Mouse (Mus musculus) bone marrow, adult 2 months (tissue): ENCODE measurements at regions not wholly inside any gene's neighbourhood (a gene's known extent, or its start where the extent isn't known, plus 50 kb on each side); places are given as distances from the start of the nearest gene placed in this dataset.

Source experiments
- H3K27ac ChIP-seq: fragments of 200-500 bp; 2 replicates; pipeline ENCODE4 v1.5.1; 2012; ENCODE audit warnings: low read depth, mild to moderate bottlenecking, control low read depth, inconsistent platforms, low read length; ENCODE audit not compliant: control insufficient read depth, poor library complexity, insufficient read depth
- H3K4me1 ChIP-seq: fragments of 200-500 bp; 2 replicates; pipeline ENCODE4 v1.6.1; 2011; ENCODE audit warnings: low read length; ENCODE audit not compliant: control insufficient read depth, insufficient read depth
- H3K4me3 ChIP-seq: fragments of 200-500 bp; replicated peaks from 2 replicates; pipeline ENCODE3; 2011; ENCODE audit warnings: mild to moderate bottlenecking, low read depth, low read length, control low read depth; ENCODE audit not compliant: control insufficient read depth
- CTCF ChIP-seq: fragments of 200-500 bp; IDR thresholded peaks from 2 replicates; pipeline ENCODE4 v1.5.1; 2011; ENCODE audit warnings: low read length, control low read depth; ENCODE audit not compliant: control insufficient read depth, insufficient read depth
- POLR2A ChIP-seq: fragments of 200-500 bp; IDR thresholded peaks from 2 replicates; pipeline ENCODE4 v1.6.1; 2011; ENCODE audit warnings: low read depth, mild to moderate bottlenecking, control low read depth, low read length, borderline replicate concordance; ENCODE audit not compliant: control insufficient read depth
- WGBS: fragments of 180-500 bp; shearing (Covaris S2); methylation state at CpG from one replicate; pipeline ENCODE4 v1.1.7; 2018; 5-methylcytosine and 5-hydroxymethylcytosine counted together

- 88% methylated on average over 1 of the region's 1 CpGs for WGBS
- H3K27ac ChIP-seq, result no peak overlapping the region
These were observed 962.8 kb downstream of the Slc4a3 start for GRCm38 (mm10) chr1:76508821-76509220.

GRCm38 (mm10) chr1:76509486-76509885, 963.4 kb downstream of the Slc4a3 start:
- 82% methylated on average over 3 of the region's 3 CpGs for WGBS
- H3K27ac ChIP-seq, result no peak overlapping the region
- no peaks in the 10 kb centered on the region for H3K4me1 ChIP-seq
- TF ChIP-seq CTCF, result no peak
- TF ChIP-seq POLR2A, result no peak
- H3K4me3 ChIP-seq, result no peak overlapping the region

More at GRCm38 (mm10) chr1:76508821-76509220, 962.8 kb downstream of the Slc4a3 start:
- TF ChIP-seq CTCF (no peak), POLR2A (no peak)
- no peak overlapping the region for H3K4me3 ChIP-seq
- H3K4me1 ChIP-seq, result no peaks in the 10 kb centered on the region

DNA sequence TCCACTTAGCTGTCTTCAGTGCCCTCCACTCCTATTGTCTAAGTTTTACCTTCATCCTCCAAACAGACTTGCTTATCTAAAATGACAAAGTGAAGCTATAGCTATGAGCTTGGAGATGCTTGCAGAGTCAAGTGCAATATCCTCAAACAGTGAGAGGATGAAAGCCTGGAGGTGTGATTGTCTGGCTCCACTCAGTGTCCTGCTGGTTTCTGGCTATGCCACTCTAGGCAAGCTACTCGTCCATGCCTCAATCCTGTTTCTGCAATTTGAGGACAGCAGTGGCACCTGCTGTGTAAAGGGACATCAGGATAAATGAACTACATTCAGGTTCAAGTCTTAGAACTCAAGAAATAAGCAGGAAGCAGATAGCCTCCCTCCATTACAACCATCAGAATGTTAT, 966.1 kb downstream of the Slc4a3 start:
- no peak overlapping the region for H3K27ac ChIP-seq
- no peak overlapping the region for H3K4me3 ChIP-seq
- 78% methylated on average over 1 of the region's 1 CpGs for WGBS
- TF ChIP-seq POLR2A (no peak), CTCF (no peak)
- no peaks in the 10 kb centered on the region for H3K4me1 ChIP-seq

GRCm38 (mm10) chr1:76513490-76513889, 967.4 kb downstream of the Slc4a3 start:
- no peak overlapping the region for H3K27ac ChIP-seq
- H3K4me1 ChIP-seq, result no peaks in the 10 kb centered on the region
- TF ChIP-seq CTCF (no peak), POLR2A (no peak)
- no peak overlapping the region for H3K4me3 ChIP-seq
- 75% methylated on average over 2 of the region's 2 CpGs for WGBS

- TF ChIP-seq CTCF, result no peak
- no peak for TF ChIP-seq POLR2A
- 75% methylated on average over 9 of the region's 9 CpGs for WGBS
- H3K4me1 ChIP-seq, result no peaks in the 10 kb centered on the region
- H3K4me3 ChIP-seq, result no peak overlapping the region
- no peak overlapping the region for H3K27ac ChIP-seq
These were observed 983.5 kb downstream of the Slc4a3 start for GRCm38 (mm10) chr1:76529531-76529930.

DNA sequence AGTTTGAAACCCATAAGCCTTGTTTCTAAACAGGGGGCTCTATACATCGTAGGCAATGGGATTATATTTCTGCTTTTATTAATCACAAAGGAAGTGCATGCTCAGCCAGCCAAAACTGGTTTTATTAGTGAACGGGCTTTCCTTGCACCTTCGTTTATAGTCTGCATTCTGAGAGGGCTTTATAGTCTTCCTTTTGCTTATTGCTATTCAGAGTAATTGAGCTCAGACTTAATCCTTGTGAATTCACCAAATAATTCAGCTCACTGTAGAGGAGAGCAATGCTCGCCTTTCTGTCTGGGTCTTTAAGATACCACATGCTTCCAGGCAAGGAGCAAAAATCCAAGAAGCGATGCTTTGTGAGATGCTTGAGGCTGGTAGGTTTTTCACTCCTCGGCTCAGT, 984.3 kb downstream of the Slc4a3 start:
- WGBS, result 79% methylated on average over 6 of the region's 6 CpGs

GRCm38 (mm10) chr1:76535522-76535956, 979.3 kb downstream of the Epha4 start:
- 79% methylated on average over 4 of the region's 4 CpGs for WGBS
- TF ChIP-seq CTCF (no peak), POLR2A (no peak)

More for the DNA sequence above, 984.3 kb downstream of the Slc4a3 start:
- Histone ChIP-seq H3K27ac (no peak overlapping the region), H3K4me3 (no peak overlapping the region), H3K4me1 (no peaks in the 10 kb centered on the region)
- TF ChIP-seq POLR2A (no peak), CTCF (no peak)

GRCm38 (mm10) chr1:76540529-76540928, 974.4 kb downstream of the Epha4 start:
- H3K4me1 ChIP-seq, result no peaks in the 10 kb centered on the region
- 7% methylated on average over 3 of the region's 3 CpGs for WGBS
- TF ChIP-seq POLR2A (no peak), CTCF (no peak)
- no peak overlapping the region for H3K27ac ChIP-seq
- H3K4me3 ChIP-seq, result no peak overlapping the region

More at GRCm38 (mm10) chr1:76535522-76535956, 979.3 kb downstream of the Epha4 start:
- H3K27ac ChIP-seq, result no peak overlapping the region
- no peak overlapping the region for H3K4me3 ChIP-seq
- H3K4me1 ChIP-seq, result no peaks in the 10 kb centered on the region

GRCm38 (mm10) chr1:76550876-76551275, 964.0 kb downstream of the Epha4 start:
- H3K27ac ChIP-seq, result no peak overlapping the region
- TF ChIP-seq CTCF (no peak), POLR2A (no peak)
- no peak overlapping the region for H3K4me3 ChIP-seq
- H3K4me1 ChIP-seq, result no peaks in the 10 kb centered on the region
- WGBS, result 31% methylated on average over 5 of the region's 5 CpGs

DNA sequence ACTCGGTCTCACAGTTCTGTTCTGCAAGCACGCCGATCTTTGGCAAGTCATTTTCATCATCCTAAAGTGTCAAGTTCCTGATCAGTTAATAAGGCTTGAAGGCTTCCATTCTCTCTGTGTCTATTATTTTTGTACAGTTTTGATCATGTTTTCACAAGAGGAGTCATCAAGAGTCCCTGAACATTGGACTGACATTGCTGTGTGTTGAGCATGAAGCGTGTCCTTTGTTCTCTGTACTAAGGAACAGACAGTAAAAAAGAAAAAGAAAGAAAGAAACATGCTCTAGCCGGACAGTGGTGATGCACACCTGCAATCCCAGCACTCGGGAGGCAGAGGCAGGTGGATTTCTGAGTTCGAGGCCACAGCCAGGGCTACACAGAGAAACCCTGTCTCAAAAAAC, 955.4 kb downstream of the Epha4 start:
- Histone ChIP-seq H3K4me1 (no peaks in the 10 kb centered on the region), H3K27ac (no peak overlapping the region), H3K4me3 (no peak overlapping the region)
- TF ChIP-seq POLR2A, result no peak
- TF ChIP-seq CTCF, result no peak
- WGBS, result 75% methylated on average over 7 of the region's 7 CpGs
